Mouse (Mus musculus): Measurements from ENCODE around the gene Hnrnpl. TPM values are rescaled to one million over a fixed set of nuclear protein-coding genes. Genes with fewer than 3 reads are reported as not detected.

Gene Hnrnpl
- polyA plus RNA-seq, 2 experiments: 83.1 to 138 TPM

DNA sequence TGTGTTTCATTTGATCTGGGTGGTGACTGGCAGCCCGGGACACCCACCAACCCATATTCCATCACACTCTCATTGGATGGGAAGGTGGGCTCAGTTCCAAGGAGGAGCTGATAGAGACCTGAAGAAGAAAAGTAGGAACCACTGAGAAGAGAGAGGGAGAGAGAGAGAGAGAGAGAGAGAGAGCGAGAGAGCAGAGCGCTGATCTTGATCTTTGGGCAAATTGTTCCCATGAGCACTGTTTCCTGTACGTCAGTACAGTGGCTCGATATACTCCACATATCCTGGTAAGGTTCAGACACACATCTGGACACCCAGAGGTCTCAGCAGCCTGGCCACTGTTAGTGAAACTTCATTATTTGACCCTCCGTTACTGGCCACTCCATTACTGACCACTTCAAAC is 55.2 kb downstream of the Hnrnpl start, which contains the start of gene Lgals7:
Gene Lgals7 (plus strand): TSS at position 314 of the 400 bp plus-strand sequence.
- DNase-seq (ENCODE audit: low read depth in 3 of 3, low spot score in 3 of 3) (no peak), ATAC-seq (ENCODE audit: insufficient read depth) (no peak)
- H3K4me1 ChIP-seq (replicated peaks; ENCODE audit: control insufficient read depth in 2 of 2, insufficient read depth in 2 of 2, low read length in 1 of 2): peaks cover 0 to 12% of the 10 kb centered on the region in 2 experiments; a peak in 3 of 4 replicates
- no peak within 1 kb of the TSS for H3K9ac ChIP-seq (replicated peaks)
- H3K4me3 ChIP-seq (ENCODE audit: insufficient read depth in 1 of 2, low read depth in 2 of 2, low read length in 2 of 2): no peak within 1 kb of the TSS
- H3K27ac ChIP-seq: no peak within 1 kb of the TSS
- no peak within 1 kb of the TSS for H3K4me2 ChIP-seq (ENCODE audit: low read depth)
- H3K27me3 ChIP-seq (ENCODE audit: control insufficient read depth, insufficient read depth, low read length): no peaks in the 10 kb centered on the region
- TF ChIP-seq CTCF (IDR thresholded peaks at IDR 0.05; ENCODE audit: low read depth): no peak
- no peak for TF ChIP-seq EP300 (IDR thresholded peaks at IDR 0.05; ENCODE audit: low read depth)
- H3K9me3 ChIP-seq (ENCODE audit: control insufficient read depth, low read length): no peaks in the 10 kb centered on the region; the same call in 1 of the 2 replicates
- no peaks in the 10 kb centered on the region for H3K36me3 ChIP-seq (replicated peaks; ENCODE audit: control insufficient read depth, insufficient read depth, low read depth)
- 61% methylated on average over 6 of the region's 6 CpGs for WGBS (ENCODE audit: insufficient replicate concordance)

DNA sequence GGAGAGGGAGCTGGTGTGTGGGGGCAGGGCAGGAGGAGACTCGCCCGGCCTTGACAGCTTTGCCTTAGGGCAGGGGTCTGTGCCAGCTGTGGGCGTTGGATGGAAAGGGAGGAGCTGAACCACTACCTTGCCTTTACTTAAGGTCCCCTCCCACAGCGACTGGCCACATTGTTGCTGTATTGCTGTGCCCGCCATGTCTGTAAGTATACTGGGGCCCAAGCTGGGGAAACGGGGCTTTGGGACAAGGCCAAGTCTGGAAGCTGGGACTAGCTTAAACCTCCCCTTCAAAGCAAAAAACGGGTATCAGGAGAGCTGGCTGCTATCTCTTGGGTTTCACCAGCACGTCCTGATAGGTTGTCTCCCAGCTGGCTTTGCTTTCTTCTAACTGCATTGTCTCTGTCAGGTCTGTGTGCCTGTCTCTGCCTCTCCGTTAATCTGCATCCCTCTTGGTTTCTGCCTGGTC is 56.0 kb downstream of the Hnrnpl start:
- H3K4me2 ChIP-seq (ENCODE audit: low read depth): no peak overlapping the region
- WGBS (ENCODE audit: insufficient replicate concordance): 39% methylated on average over 9 of the region's 9 CpGs

DNA sequence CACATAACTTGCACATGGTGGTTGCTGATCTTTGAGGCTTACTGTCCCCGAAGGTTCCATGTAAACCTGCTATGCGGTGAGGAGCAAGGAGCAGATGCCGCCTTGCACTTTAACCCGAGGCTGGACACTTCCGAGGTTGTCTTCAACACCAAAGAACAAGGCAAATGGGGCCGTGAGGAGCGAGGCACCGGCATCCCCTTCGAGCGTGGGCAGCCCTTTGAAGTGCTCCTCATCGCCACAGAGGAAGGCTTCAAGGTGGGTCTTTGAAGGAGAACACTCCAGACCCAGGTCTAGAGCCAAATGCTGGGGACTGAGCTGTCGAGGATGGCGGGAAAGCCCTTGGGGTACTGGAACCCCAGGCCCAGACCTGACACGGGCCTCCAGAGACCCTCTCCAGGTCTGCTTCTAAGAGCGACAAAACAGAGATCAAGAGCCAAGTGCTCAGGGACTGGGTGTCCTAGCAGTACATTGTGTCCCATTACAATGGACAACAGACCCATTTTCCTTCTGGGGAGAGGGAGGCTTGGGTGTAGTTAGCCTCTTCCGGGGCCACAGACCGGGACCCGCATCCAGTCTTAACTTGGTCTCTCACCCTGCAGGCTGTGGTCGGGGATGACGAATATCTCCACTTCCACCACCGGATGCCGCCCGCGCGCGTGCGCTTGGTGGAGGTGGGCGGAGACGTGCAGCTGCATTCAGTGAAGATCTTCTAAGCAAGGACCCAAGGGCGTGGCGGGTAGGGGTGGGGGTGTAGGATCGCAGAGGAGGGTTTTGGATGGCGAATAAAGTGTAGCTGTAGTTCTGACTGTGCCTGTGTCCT is 57.4 kb downstream of the Hnrnpl start:
- Histone ChIP-seq H3K9me3 (ENCODE audit: control insufficient read depth, low read length) (no peaks in the 10 kb centered on the region; the same call in 1 of the 2 replicates), H3K4me1 (replicated peaks; ENCODE audit: control insufficient read depth in 2 of 2, insufficient read depth in 2 of 2, low read length in 1 of 2) (peaks cover 0 to 12% of the 10 kb centered on the region in 2 experiments; a peak in 3 of 4 replicates), H3K36me3 (replicated peaks; ENCODE audit: control insufficient read depth, insufficient read depth, low read depth) (no peaks in the 10 kb centered on the region), H3K4me2 (ENCODE audit: low read depth) (peak overlapping the region; percentile 68), H3K9ac (replicated peaks) (no peak overlapping the region; the same call in 1 of the 2 replicates), H3K4me3 (ENCODE audit: insufficient read depth in 1 of 2, low read depth in 2 of 2, low read length in 2 of 2) (peak overlapping the region; percentile 22 to 23), H3K27ac (no peak overlapping the region), H3K27me3 (ENCODE audit: control insufficient read depth, insufficient read depth, low read length) (no peaks in the 10 kb centered on the region)
- DNase-seq (ENCODE audit: low read depth in 3 of 3, low spot score in 3 of 3) (peak; percentile 60 to 68 (median 67)), ATAC-seq (ENCODE audit: insufficient read depth) (peak; percentile 75)
- WGBS (ENCODE audit: insufficient replicate concordance): 29% methylated on average over 33 of the region's 33 CpGs
- peak; percentile 51 for TF ChIP-seq CTCF (IDR thresholded peaks at IDR 0.05; ENCODE audit: low read depth)
- no peak for TF ChIP-seq EP300 (IDR thresholded peaks at IDR 0.05; ENCODE audit: low read depth)

More for the DNA sequence above, 56.0 kb downstream of the Hnrnpl start:
- TF ChIP-seq CTCF (IDR thresholded peaks at IDR 0.05; ENCODE audit: low read depth) (no peak), EP300 (IDR thresholded peaks at IDR 0.05; ENCODE audit: low read depth) (no peak)
- no peak overlapping the region for H3K4me3 ChIP-seq (ENCODE audit: insufficient read depth in 1 of 2, low read depth in 2 of 2, low read length in 2 of 2)
- H3K9me3 ChIP-seq (ENCODE audit: control insufficient read depth, low read length): no peaks in the 10 kb centered on the region; the same call in 1 of the 2 replicates
- H3K27ac ChIP-seq: no peak overlapping the region
- H3K36me3 ChIP-seq (replicated peaks; ENCODE audit: control insufficient read depth, insufficient read depth, low read depth): no peaks in the 10 kb centered on the region
- no peaks in the 10 kb centered on the region for H3K27me3 ChIP-seq (ENCODE audit: control insufficient read depth, insufficient read depth, low read length)
- peaks cover 0 to 12% of the 10 kb centered on the region in 2 experiments; a peak in 3 of 4 replicates for H3K4me1 ChIP-seq (replicated peaks; ENCODE audit: control insufficient read depth in 2 of 2, insufficient read depth in 2 of 2, low read length in 1 of 2)
- H3K9ac ChIP-seq (replicated peaks): no peak overlapping the region
- DNase-seq (ENCODE audit: low read depth in 3 of 3, low spot score in 3 of 3): no peak
- ATAC-seq (ENCODE audit: insufficient read depth): no peak

DNA sequence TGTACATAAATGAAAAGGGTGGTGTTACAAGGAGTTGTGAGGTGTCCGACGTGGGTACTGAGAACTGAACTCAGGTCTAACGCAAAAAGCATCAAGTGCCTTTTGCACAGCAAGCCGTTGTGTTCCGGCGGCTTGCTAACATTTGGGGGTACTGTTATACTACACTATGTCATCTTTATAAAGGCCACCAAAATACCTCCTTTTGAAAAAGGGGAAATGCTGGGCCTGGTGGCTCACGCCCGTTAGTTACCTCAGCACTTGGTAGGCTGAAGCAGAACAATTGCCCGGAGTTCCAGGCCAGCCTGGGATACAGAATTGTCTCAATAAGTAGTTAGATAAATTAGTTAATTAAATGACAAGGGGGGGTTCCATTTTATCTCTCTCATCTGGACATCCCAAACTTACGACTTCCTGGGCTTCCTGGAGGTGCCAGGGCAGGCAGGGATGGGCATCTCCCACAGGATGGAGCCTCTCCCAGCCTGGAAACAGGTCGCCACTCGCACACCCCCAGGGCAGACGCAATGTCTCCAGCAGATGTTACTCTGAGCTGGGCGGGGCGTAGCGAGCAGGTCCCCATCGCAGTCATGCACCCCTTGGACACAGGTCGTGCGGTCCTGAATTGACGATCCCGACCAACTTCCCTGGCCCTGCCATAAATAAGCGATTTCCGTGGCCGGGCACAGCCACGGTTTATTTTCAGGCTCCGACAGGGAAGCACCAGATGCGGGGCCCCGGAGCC is 58.6 kb downstream of the Hnrnpl start:
- WGBS (ENCODE audit: insufficient replicate concordance): 81% methylated on average over 28 of the region's 28 CpGs
- DNase-seq (ENCODE audit: low read depth in 3 of 3, low spot score in 3 of 3): no peak
- peaks cover 0 to 14% of the 10 kb centered on the region in 2 experiments; a peak in 3 of 4 replicates for H3K4me1 ChIP-seq (replicated peaks; ENCODE audit: control insufficient read depth in 2 of 2, insufficient read depth in 2 of 2, low read length in 1 of 2)
- no peak for ATAC-seq (ENCODE audit: insufficient read depth)
- no peaks in the 10 kb centered on the region for H3K27me3 ChIP-seq (ENCODE audit: control insufficient read depth, insufficient read depth, low read length)
- no peaks in the 10 kb centered on the region for H3K9me3 ChIP-seq (ENCODE audit: control insufficient read depth, low read length)
- H3K4me2 ChIP-seq (ENCODE audit: low read depth): 0 out of 2 replicates have a peak overlapping the region, but pooled peaks have one; percentile 63
- no peak overlapping the region for H3K27ac ChIP-seq
- H3K36me3 ChIP-seq (replicated peaks; ENCODE audit: control insufficient read depth, insufficient read depth, low read depth): no peaks in the 10 kb centered on the region
- TF ChIP-seq CTCF (IDR thresholded peaks at IDR 0.05; ENCODE audit: low read depth) (no peak), EP300 (IDR thresholded peaks at IDR 0.05; ENCODE audit: low read depth) (no peak)
- no peak overlapping the region for H3K4me3 ChIP-seq (ENCODE audit: insufficient read depth in 1 of 2, low read depth in 2 of 2, low read length in 2 of 2)
- H3K9ac ChIP-seq (replicated peaks): no peak overlapping the region
